Mouse (Mus musculus): ENCODE measurements at regions not wholly inside any gene's neighbourhood (a gene's known extent, or its start where the extent isn't known, plus 50 kb on each side); places are given as distances from the start of the nearest gene placed in this dataset.

GRCm38 (mm10) chr11:18070032-18070374 is 116.3 kb upstream of the Etaa1 start:
- no peak overlapping the region for H3K27ac ChIP-seq (ENCODE audit: low read length)
- 70% methylated on average over 8 of the region's 8 CpGs for WGBS
- H3K4me3 ChIP-seq (replicated peaks; ENCODE audit: low read length): no peak overlapping the region
- H3K36me3 ChIP-seq (ENCODE audit: control insufficient read depth, insufficient read depth): no peaks in the 10 kb centered on the region
- no peak overlapping the region for H3K4me2 ChIP-seq (ENCODE audit: low read length)
- H3K27me3 ChIP-seq (replicated peaks; ENCODE audit: control insufficient read depth, insufficient read depth, low read length): no peaks in the 10 kb centered on the region
- no peaks in the 10 kb centered on the region for H3K9me3 ChIP-seq (ENCODE audit: control insufficient read depth, low read length)
- no peak overlapping the region for H3K9ac ChIP-seq (replicated peaks; ENCODE audit: low read depth, low read length)
- peaks cover 6% of the 10 kb centered on the region for H3K4me1 ChIP-seq (replicated peaks; ENCODE audit: control insufficient read depth, insufficient read depth, low read length)
- no peak for ATAC-seq

- H3K4me2 ChIP-seq (ENCODE audit: low read length): no peak overlapping the region
- no peak overlapping the region for H3K27ac ChIP-seq (ENCODE audit: low read length)
- peaks cover 6% of the 10 kb centered on the region for H3K4me1 ChIP-seq (replicated peaks; ENCODE audit: control insufficient read depth, insufficient read depth, low read length)
- H3K9ac ChIP-seq (replicated peaks; ENCODE audit: low read depth, low read length): no peak overlapping the region
- H3K27me3 ChIP-seq (replicated peaks; ENCODE audit: control insufficient read depth, insufficient read depth, low read length): no peaks in the 10 kb centered on the region
- ATAC-seq: peak; percentile 52; the same call in 1 of the 2 replicates
- H3K4me3 ChIP-seq (replicated peaks; ENCODE audit: low read length): no peak overlapping the region
- no peaks in the 10 kb centered on the region for H3K9me3 ChIP-seq (ENCODE audit: control insufficient read depth, low read length)
- H3K36me3 ChIP-seq (ENCODE audit: control insufficient read depth, insufficient read depth): no peaks in the 10 kb centered on the region
- WGBS: 31% methylated on average over 7 of the region's 7 CpGs
These were observed 115.8 kb upstream of the Etaa1 start for GRCm38 (mm10) chr11:18069348-18070031.

- H3K27me3 ChIP-seq (replicated peaks; ENCODE audit: control insufficient read depth, insufficient read depth, low read length): no peaks in the 10 kb centered on the region
- H3K4me1 ChIP-seq (replicated peaks; ENCODE audit: control insufficient read depth, insufficient read depth, low read length): peaks cover 6% of the 10 kb centered on the region
- H3K4me3 ChIP-seq (replicated peaks; ENCODE audit: low read length): no peak overlapping the region
- 14% methylated on average over 2 of the region's 2 CpGs for WGBS
- no peak overlapping the region for H3K4me2 ChIP-seq (ENCODE audit: low read length)
- no peaks in the 10 kb centered on the region for H3K36me3 ChIP-seq (ENCODE audit: control insufficient read depth, insufficient read depth)
- H3K27ac ChIP-seq (ENCODE audit: low read length): no peak overlapping the region
- no peak overlapping the region for H3K9ac ChIP-seq (replicated peaks; ENCODE audit: low read depth, low read length)
- H3K9me3 ChIP-seq (ENCODE audit: control insufficient read depth, low read length): no peaks in the 10 kb centered on the region
- ATAC-seq: no peak
These were observed 114.4 kb upstream of the Etaa1 start for GRCm38 (mm10) chr11:18068085-18068484.

GRCm38 (mm10) chr11:18067676-18068075 is 114.0 kb upstream of the Etaa1 start:
- 30% methylated on average over 3 of the region's 3 CpGs for WGBS
- Histone ChIP-seq H3K27ac (ENCODE audit: low read length) (no peak overlapping the region), H3K9ac (replicated peaks; ENCODE audit: low read depth, low read length) (no peak overlapping the region), H3K9me3 (ENCODE audit: control insufficient read depth, low read length) (no peaks in the 10 kb centered on the region), H3K4me1 (replicated peaks; ENCODE audit: control insufficient read depth, insufficient read depth, low read length) (peaks cover 6% of the 10 kb centered on the region), H3K27me3 (replicated peaks; ENCODE audit: control insufficient read depth, insufficient read depth, low read length) (no peaks in the 10 kb centered on the region), H3K36me3 (ENCODE audit: control insufficient read depth, insufficient read depth) (no peaks in the 10 kb centered on the region), H3K4me2 (ENCODE audit: low read length) (no peak overlapping the region), H3K4me3 (replicated peaks; ENCODE audit: low read length) (no peak overlapping the region)
- no peak for ATAC-seq

- Histone ChIP-seq H3K4me1 (replicated peaks; ENCODE audit: control insufficient read depth, insufficient read depth, low read length) (no peaks in the 10 kb centered on the region), H3K4me2 (ENCODE audit: low read length) (no peak overlapping the region), H3K4me3 (replicated peaks; ENCODE audit: low read length) (no peak overlapping the region), H3K36me3 (ENCODE audit: control insufficient read depth, insufficient read depth) (no peaks in the 10 kb centered on the region), H3K9me3 (ENCODE audit: control insufficient read depth, low read length) (no peaks in the 10 kb centered on the region), H3K9ac (replicated peaks; ENCODE audit: low read depth, low read length) (no peak overlapping the region), H3K27me3 (replicated peaks; ENCODE audit: control insufficient read depth, insufficient read depth, low read length) (no peaks in the 10 kb centered on the region), H3K27ac (ENCODE audit: low read length) (no peak overlapping the region)
- no peak for ATAC-seq
- WGBS: 95% methylated on average over 1 of the region's 1 CpGs
These were observed 87.9 kb upstream of the Etaa1 start for GRCm38 (mm10) chr11:18041589-18041988.

GRCm38 (mm10) chr11:18031049-18031448 is 77.4 kb upstream of the Etaa1 start:
- Histone ChIP-seq H3K36me3 (ENCODE audit: control insufficient read depth, insufficient read depth) (no peaks in the 10 kb centered on the region), H3K4me3 (replicated peaks; ENCODE audit: low read length) (no peak overlapping the region), H3K27ac (ENCODE audit: low read length) (no peak overlapping the region), H3K27me3 (replicated peaks; ENCODE audit: control insufficient read depth, insufficient read depth, low read length) (no peaks in the 10 kb centered on the region), H3K9me3 (ENCODE audit: control insufficient read depth, low read length) (no peaks in the 10 kb centered on the region), H3K4me1 (replicated peaks; ENCODE audit: control insufficient read depth, insufficient read depth, low read length) (no peaks in the 10 kb centered on the region), H3K9ac (replicated peaks; ENCODE audit: low read depth, low read length) (no peak overlapping the region), H3K4me2 (ENCODE audit: low read length) (no peak overlapping the region)
- no peak for ATAC-seq
- 94% methylated on average over 4 of the region's 4 CpGs for WGBS

- Histone ChIP-seq H3K9ac (replicated peaks; ENCODE audit: low read depth, low read length) (no peak overlapping the region), H3K4me1 (replicated peaks; ENCODE audit: control insufficient read depth, insufficient read depth, low read length) (no peaks in the 10 kb centered on the region), H3K4me2 (ENCODE audit: low read length) (no peak overlapping the region), H3K36me3 (ENCODE audit: control insufficient read depth, insufficient read depth) (no peaks in the 10 kb centered on the region), H3K4me3 (replicated peaks; ENCODE audit: low read length) (no peak overlapping the region), H3K27ac (ENCODE audit: low read length) (no peak overlapping the region), H3K9me3 (ENCODE audit: control insufficient read depth, low read length) (no peaks in the 10 kb centered on the region), H3K27me3 (replicated peaks; ENCODE audit: control insufficient read depth, insufficient read depth, low read length) (no peaks in the 10 kb centered on the region)
- 84% methylated on average over 4 of the region's 4 CpGs for WGBS
- no peak for ATAC-seq
These were observed 68.4 kb upstream of the Etaa1 start for GRCm38 (mm10) chr11:18022065-18022464.

GRCm38 (mm10) chr11:18015239-18015638 is 61.6 kb upstream of the Etaa1 start:
- no peak overlapping the region for H3K9ac ChIP-seq (replicated peaks; ENCODE audit: low read depth, low read length)
- H3K4me1 ChIP-seq (replicated peaks; ENCODE audit: control insufficient read depth, insufficient read depth, low read length): peaks cover 16% of the 10 kb centered on the region
- H3K4me3 ChIP-seq (replicated peaks; ENCODE audit: low read length): no peak overlapping the region
- no peak for ATAC-seq
- H3K4me2 ChIP-seq (ENCODE audit: low read length): no peak overlapping the region
- H3K9me3 ChIP-seq (ENCODE audit: control insufficient read depth, low read length): no peaks in the 10 kb centered on the region
- 18% methylated on average over 4 of the region's 4 CpGs for WGBS
- H3K27me3 ChIP-seq (replicated peaks; ENCODE audit: control insufficient read depth, insufficient read depth, low read length): no peaks in the 10 kb centered on the region
- no peak overlapping the region for H3K27ac ChIP-seq (ENCODE audit: low read length)
- no peaks in the 10 kb centered on the region for H3K36me3 ChIP-seq (ENCODE audit: control insufficient read depth, insufficient read depth)

GRCm38 (mm10) chr11:18014610-18015009 is 60.9 kb upstream of the Etaa1 start:
- Histone ChIP-seq H3K4me3 (replicated peaks; ENCODE audit: low read length) (no peak overlapping the region), H3K27me3 (replicated peaks; ENCODE audit: control insufficient read depth, insufficient read depth, low read length) (no peaks in the 10 kb centered on the region), H3K36me3 (ENCODE audit: control insufficient read depth, insufficient read depth) (no peaks in the 10 kb centered on the region), H3K27ac (ENCODE audit: low read length) (no peak overlapping the region), H3K4me1 (replicated peaks; ENCODE audit: control insufficient read depth, insufficient read depth, low read length) (peaks cover 16% of the 10 kb centered on the region), H3K4me2 (ENCODE audit: low read length) (peak overlapping the region; percentile 25; the same call in 1 of the 2 replicates), H3K9ac (replicated peaks; ENCODE audit: low read depth, low read length) (0 out of 2 replicates have a peak overlapping the region, but pooled peaks have one; percentile 9), H3K9me3 (ENCODE audit: control insufficient read depth, low read length) (no peaks in the 10 kb centered on the region)
- WGBS: 9% methylated on average over 9 of the region's 9 CpGs
- peak; percentile 56 for ATAC-seq

GRCm38 (mm10) chr11:18012085-18012484 is 58.4 kb upstream of the Etaa1 start:
- H3K9me3 ChIP-seq (ENCODE audit: control insufficient read depth, low read length): no peaks in the 10 kb centered on the region
- no peak overlapping the region for H3K4me2 ChIP-seq (ENCODE audit: low read length)
- H3K27ac ChIP-seq (ENCODE audit: low read length): no peak overlapping the region
- no peaks in the 10 kb centered on the region for H3K36me3 ChIP-seq (ENCODE audit: control insufficient read depth, insufficient read depth)
- ATAC-seq: no peak
- 49% methylated on average over 5 of the region's 5 CpGs for WGBS
- no peak overlapping the region for H3K4me3 ChIP-seq (replicated peaks; ENCODE audit: low read length)
- no peak overlapping the region for H3K9ac ChIP-seq (replicated peaks; ENCODE audit: low read depth, low read length)
- peaks cover 16% of the 10 kb centered on the region for H3K4me1 ChIP-seq (replicated peaks; ENCODE audit: control insufficient read depth, insufficient read depth, low read length)
- H3K27me3 ChIP-seq (replicated peaks; ENCODE audit: control insufficient read depth, insufficient read depth, low read length): no peaks in the 10 kb centered on the region

All from forebrain, embryonic 16.5 days (tissue).